8 mouse cellular contexts compared by ENCODE assay signal in genomic region chr8:77617916-77618315, GRCm38 (mm10). TPM values are rescaled to one million over a fixed set of nuclear protein-coding genes. Genes with fewer than 3 reads are reported as not detected.
A peak's percentile ranks its signal among the peaks of the same experiment; 100 is the strongest.
DNase-seq lines count a peak whose midpoint lies in the region; ATAC-seq and TF ChIP-seq lines count a peak whose summit lies in the region.

No protein-coding gene starts in this region.

- TF ChIP-seq POLR2A in limb, embryonic 14.5 days (IDR thresholded peaks at IDR 0.05; ENCODE audit: borderline replicate concordance, extremely low read depth, insufficient read depth, insufficient read length): no peak

- H3K4me3 ChIP-seq in ES-E14 (ENCODE audit: insufficient read depth in 1 of 2, low read depth in 1 of 2, low read length in 2 of 2, poor library complexity in 1 of 2, severe bottlenecking in 1 of 2): no peak overlapping the region
- H3K4me3 ChIP-seq in heart, embryonic 13.5 days: no peak overlapping the region
- H3K4me3 ChIP-seq in limb, embryonic 14.5 days (replicated peaks; ENCODE audit: low read length): no peak overlapping the region

- no peaks in the 10 kb centered on the region for H3K9me3 ChIP-seq in ES-E14 (ENCODE audit: control insufficient read depth, insufficient read depth, low read depth, low read length)
- no peaks in the 10 kb centered on the region for H3K9me3 ChIP-seq in heart, embryonic 13.5 days
- H3K9me3 ChIP-seq in limb, embryonic 14.5 days (ENCODE audit: control insufficient read depth, low read length): no peaks in the 10 kb centered on the region

- no peaks in the 10 kb centered on the region for H3K4me1 ChIP-seq in ES-E14 (ENCODE audit: control insufficient read depth in 2 of 2, insufficient read depth in 2 of 2, low read length in 2 of 2, poor library complexity in 1 of 2)
- H3K4me1 ChIP-seq in heart, embryonic 13.5 days: no peaks in the 10 kb centered on the region
- H3K4me1 ChIP-seq in limb, embryonic 14.5 days (ENCODE audit: control insufficient read depth, insufficient read depth, low read length): peaks cover 4% of the 10 kb centered on the region; the same call in 1 of the 2 replicates

- ATAC-seq in heart, embryonic 13.5 days (ENCODE audit: extremely low read depth, insufficient number of reproducible peaks, low FRiP score, low TSS enrichment): peak; percentile 58; the same call in 1 of the 2 replicates
- ATAC-seq in limb, embryonic 14.5 days (ENCODE audit: low FRiP score, low read depth): no peak

- no peak overlapping the region for H3K4me2 ChIP-seq in heart, embryonic 13.5 days
- H3K4me2 ChIP-seq in limb, embryonic 14.5 days (replicated peaks; ENCODE audit: low read depth, low read length, severe bottlenecking): no peak overlapping the region

- no peak overlapping the region for H3K9ac ChIP-seq in ES-E14 (ENCODE audit: insufficient read depth, low read depth, low read length, poor library complexity, severe bottlenecking)
- no peak overlapping the region for H3K9ac ChIP-seq in heart, embryonic 13.5 days
- H3K9ac ChIP-seq in limb, embryonic 14.5 days (ENCODE audit: low read depth, low read length, severe bottlenecking): no peak overlapping the region

- 51% methylated on average over 2 of the region's 2 CpGs for WGBS in heart, embryonic 13.5 days
- 40% methylated on average over 2 of the region's 2 CpGs for WGBS in limb, embryonic 14.5 days

- intact Hi-C loops in left cerebral cortex, postnatal 14 days (cut with DNase I): no loop called here
- intact Hi-C loops in left cerebral cortex, postnatal 25 days (cut with DNase I): no loop called here

- DNase-seq in left cerebral cortex, postnatal 14 days (ENCODE audit: low spot score in 2 of 2): peak; percentile 31 to 35
- no peak for DNase-seq in left cerebral cortex, postnatal 25 days (ENCODE audit: low spot score in 2 of 2)
- peak; percentile 33 for DNase-seq in ES-E14 (ENCODE audit: low read depth, low spot score)
- DNase-seq in adrenal gland, adult 8-10 months: peak; percentile 28
- DNase-seq in limb, embryonic 14.5 days (ENCODE audit: low spot score): peak; percentile 64
- DNase-seq in right cerebral cortex, postnatal 4 days: peak; percentile 28
- no peak for DNase-seq in cerebellum, adult 11-12 months

- H3K36me3 ChIP-seq in ES-E14 (ENCODE audit: control insufficient read depth, insufficient read depth, low read length, poor library complexity, severe bottlenecking): no peaks in the 10 kb centered on the region
- H3K36me3 ChIP-seq in heart, embryonic 13.5 days: no peaks in the 10 kb centered on the region
- H3K36me3 ChIP-seq in limb, embryonic 14.5 days (ENCODE audit: control insufficient read depth, insufficient read depth, low read length): no peaks in the 10 kb centered on the region

- in situ Hi-C loops in ES-E14 (cut with MboI; ENCODE audit: low sequenced_read_pairs in 2 of 2, unreplicated experiment in 2 of 2): no loop called here

- H3K27ac ChIP-seq in ES-E14 (ENCODE audit: insufficient read depth, low read depth, low read length, poor library complexity, severe bottlenecking): no peak overlapping the region
- H3K27ac ChIP-seq in heart, embryonic 13.5 days (replicated peaks): no peak overlapping the region
- no peak overlapping the region for H3K27ac ChIP-seq in limb, embryonic 14.5 days (replicated peaks; ENCODE audit: low read depth, low read length)

- no peaks in the 10 kb centered on the region; the same call in 1 of the 2 replicates for H3K27me3 ChIP-seq in heart, embryonic 13.5 days (replicated peaks)
- H3K27me3 ChIP-seq in limb, embryonic 14.5 days (ENCODE audit: control insufficient read depth, insufficient read depth, low read length): no peaks in the 10 kb centered on the region

TF ChIP-seq in ES-E14, 5 proteins besides CTCF, POLR2A, EP300 and RAD21:
- TF ChIP-seq HCFC1 (IDR thresholded peaks at IDR 0.05; ENCODE audit: borderline replicate concordance, insufficient read depth, low read length) (no peak), ZC3H11A (IDR thresholded peaks at IDR 0.05; ENCODE audit: borderline replicate concordance, low read depth, low read length) (no peak), MAFK (IDR thresholded peaks at IDR 0.05; ENCODE audit: insufficient read depth, low read depth, low read length) (no peak), ZNF384 (IDR thresholded peaks at IDR 0.05; ENCODE audit: low read depth, low read length) (no peak), CHD2 (IDR thresholded peaks at IDR 0.05; ENCODE audit: low read depth, low read length) (no peak)

RNA-seq across cellular contexts. Expression of gene Tmem184c, which starts 7.4 kb away (rescaled TPM):
- 10 to 100 TPM; 62.9 to 63.0 TPM for total RNA-seq in left cerebral cortex, postnatal 14 days (2021)
- 10 to 100 TPM; 59.8 to 62.3 TPM for total RNA-seq in left cerebral cortex, postnatal 25 days (2021)
- 56.8 and 59.7 TPM in 2 replicates for total RNA-seq in ES-E14 (2012; rRNA removed)
- total RNA-seq in adrenal gland, adult 8-10 months (2022): 10 to 100 TPM; 37.3 to 45.0 (median 40.0) TPM
- 20.5 and 21.1 TPM in 2 replicates for polyA plus RNA-seq in heart, embryonic 13.5 days (2015; fragmentation: Nextera tagmentation; extraction: Ambion mirVana)
- 26.5 and 27.6 TPM in 2 replicates for polyA plus RNA-seq in limb, embryonic 14.5 days (2012; rRNA removed)
- polyA plus RNA-seq in limb, embryonic 14.5 days (2014; fragmentation: Nextera tagmentation; extraction: Ambion mirVana): 32.4 and 37.2 TPM in 2 replicates

Comparison
In these comparisons a context has a peak if more than half of its experiments do, and no peak if none do; other contexts are left out.
1. DNase-seq: peak in left cerebral cortex, postnatal 14 days (2 of 2), ES-E14 (single experiment), adrenal gland, adult 8-10 months (single experiment), limb, embryonic 14.5 days (single experiment) and right cerebral cortex, postnatal 4 days (single experiment); none in left cerebral cortex, postnatal 25 days (0 of 2) and cerebellum, adult 11-12 months (single experiment).